ENCODE assay signal across 9 mouse cellular contexts in the genomic region with DNA sequence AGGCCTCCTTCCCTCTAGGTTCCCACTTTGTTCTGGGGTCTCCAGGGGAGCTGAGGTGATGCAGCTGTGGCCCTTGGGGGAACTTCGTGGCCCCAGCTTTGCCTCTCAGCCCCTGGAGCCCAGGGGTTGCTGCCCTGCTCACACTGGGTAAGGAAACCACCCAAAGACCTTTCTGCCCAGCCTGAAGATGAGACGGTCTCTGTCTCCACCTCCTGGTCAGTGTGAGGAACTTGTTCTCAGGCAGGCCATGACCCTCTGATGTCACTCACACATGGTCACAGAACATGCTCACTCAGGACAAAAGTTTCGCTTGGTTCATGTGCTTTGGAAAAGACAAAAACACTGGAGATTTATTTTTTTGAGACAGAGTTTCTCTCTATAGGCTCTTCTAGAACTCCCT. TPM values are rescaled to one million over a fixed set of nuclear protein-coding genes. Genes with fewer than 3 reads are reported as not detected.
DNase-seq lines count a peak whose midpoint lies in the region; ATAC-seq and TF ChIP-seq lines count a peak whose summit lies in the region.
"Had no signal": no experiment of that assay in that cellular context is flagged by ENCODE, and none has a peak within 500 bp of the region (broad histone marks: within the 10 kb centered on the region; RNA-seq: fewer than 3 reads in every experiment).

No protein-coding gene starts in this region.

- 13% methylated on average over 3 of the region's 3 CpGs for WGBS in heart, adult 2 months
- WGBS in kidney, embryonic 16.5 days, result 22% methylated on average over 3 of the region's 3 CpGs
- WGBS in stomach, embryonic 14.5 days, result 22% methylated on average over 3 of the region's 3 CpGs

- TF ChIP-seq EP300 in heart, adult 2 months (IDR thresholded peaks at IDR 0.05; ENCODE audit: insufficient read depth, low read depth, low read length), result peak; percentile 99

- no peaks in the 10 kb centered on the region for H3K79me2 ChIP-seq in heart, adult 2 months (replicated peaks; ENCODE audit: control insufficient read depth, insufficient read depth, low read length)

- DNase-seq in 416B (ENCODE audit: low read depth), result peak; percentile 88
- DNase-seq in CD8-positive naive resting alpha-beta T cell, adult 2 months (ENCODE audit: low read depth in 2 of 2, low spot score in 2 of 2), result peak; percentile 74 to 81
- DNase-seq in c-Kit-positive CD71-positive TER-119-positive erythroid progenitor cells, embryonic 14.5 days (ENCODE audit: low spot score), result peak; percentile 66
- DNase-seq in heart, adult 2 months, result peak; percentile 79 to 82
- DNase-seq in mesoderm, embryonic 11.5 days (ENCODE audit: low read depth, low spot score), result peak; percentile 80
- no peak for DNase-seq in right cerebral cortex, adult 18-20 months

- TF ChIP-seq CTCF in heart, adult 2 months (IDR thresholded peaks at IDR 0.05), result peak; percentile 97

- H3K4me1 ChIP-seq in heart, adult 2 months (ENCODE audit: control insufficient read depth, insufficient read depth, low read length), result peaks cover 18% of the 10 kb centered on the region
- no peaks in the 10 kb centered on the region for H3K4me1 ChIP-seq in kidney, embryonic 16.5 days (ENCODE audit: insufficient read depth, low read length)
- H3K4me1 ChIP-seq in stomach, embryonic 14.5 days (ENCODE audit: control insufficient read depth, insufficient read depth, low read length), result no peaks in the 10 kb centered on the region

- intact Hi-C loops in heart, adult 2 months (cut with DNase I), result loop anchor here (1.0 kb wide), 2 partner anchors 53 to 79 kb away; partner anchors contain the start of gene Myo18a

- no peak overlapping the region for H3K4me3 ChIP-seq in heart, adult 2 months
- no peak overlapping the region for H3K4me3 ChIP-seq in kidney, embryonic 16.5 days (ENCODE audit: low read length)
- no peak overlapping the region for H3K4me3 ChIP-seq in stomach, embryonic 14.5 days (ENCODE audit: low read depth, low read length)

- H3K27me3 ChIP-seq in heart, adult 2 months (ENCODE audit: control insufficient read depth, insufficient read depth, low read length), result no peaks in the 10 kb centered on the region
- H3K27me3 ChIP-seq in kidney, embryonic 16.5 days (ENCODE audit: insufficient read depth, low read length), result no peaks in the 10 kb centered on the region
- H3K27me3 ChIP-seq in stomach, embryonic 14.5 days (ENCODE audit: control insufficient read depth, insufficient read depth, low read length), result no peaks in the 10 kb centered on the region

- no peaks in the 10 kb centered on the region for H3K9me3 ChIP-seq in kidney, embryonic 16.5 days (ENCODE audit: low read length)
- H3K9me3 ChIP-seq in stomach, embryonic 14.5 days (ENCODE audit: control insufficient read depth, low read depth, low read length), result no peaks in the 10 kb centered on the region

- H3K4me2 ChIP-seq in kidney, embryonic 16.5 days (replicated peaks; ENCODE audit: low read depth, low read length), result no peak overlapping the region
- no peak overlapping the region for H3K4me2 ChIP-seq in stomach, embryonic 14.5 days (replicated peaks; ENCODE audit: low read depth, low read length)

- ATAC-seq in kidney, embryonic 16.5 days (ENCODE audit: low FRiP score, low TSS enrichment), result peak; percentile 53; the same call in 1 of the 2 replicates
- ATAC-seq in stomach, embryonic 14.5 days (ENCODE audit: insufficient number of reproducible peaks, insufficient read depth, low FRiP score, low read depth), result 0 out of 2 replicates have a peak, but pooled peaks have one; percentile 29

- H3K27ac ChIP-seq in heart, adult 2 months, result peak overlapping the region; percentile 28
- H3K27ac ChIP-seq in kidney, embryonic 16.5 days (ENCODE audit: low read length), result no peak overlapping the region
- no peak overlapping the region for H3K27ac ChIP-seq in stomach, embryonic 14.5 days (ENCODE audit: low read length)

- H3K9ac ChIP-seq in heart, adult 2 months (ENCODE audit: low read depth, low read length), result no peak overlapping the region
- H3K9ac ChIP-seq in kidney, embryonic 16.5 days (replicated peaks; ENCODE audit: low read length), result no peak overlapping the region
- no peak overlapping the region for H3K9ac ChIP-seq in stomach, embryonic 14.5 days (replicated peaks; ENCODE audit: low read depth, low read length)

- 0 out of 2 replicates have a peak, but pooled peaks have one; percentile 23 for TF ChIP-seq POLR2A in heart, adult 2 months (IDR thresholded peaks at IDR 0.05; ENCODE audit: insufficient read depth, low read depth, low read length)

- no peaks in the 10 kb centered on the region; the same call in 1 of the 2 replicates for H3K36me3 ChIP-seq in heart, adult 2 months (ENCODE audit: control insufficient read depth, insufficient read depth, low read length)
- H3K36me3 ChIP-seq in kidney, embryonic 16.5 days (ENCODE audit: insufficient read depth, low read length), result peaks cover 23% of the 10 kb centered on the region
- H3K36me3 ChIP-seq in stomach, embryonic 14.5 days (ENCODE audit: control insufficient read depth, insufficient read depth, low read length), result peaks cover 6% of the 10 kb centered on the region

RNA-seq across cellular contexts. Expression of gene Gm10277, which starts 28.5 kb away (rescaled TPM):
- not detected for total RNA-seq in heart, adult 2 months (2021)
- not detected in 2 replicates for polyA plus RNA-seq in heart, adult 2 months (2012; rRNA removed)
- 1.5 and 1.6 TPM in 2 replicates for polyA plus RNA-seq in kidney, embryonic 16.5 days (2015; fragmentation: Nextera tagmentation; extraction: Ambion mirVana)
- polyA plus RNA-seq in stomach, embryonic 14.5 days (2014; fragmentation: Nextera tagmentation; extraction: Ambion mirVana), result 1.2 and 1.5 TPM in 2 replicates
- total RNA-seq: layer of hippocampus, postnatal 25 days had no signal

RNA-seq across cellular contexts. Expression of gene Myo18a, which starts 53.0 kb away (rescaled TPM):
- total RNA-seq in heart, adult 2 months (2021), result 100 to 1,000 TPM; 240 to 274 TPM
- polyA plus RNA-seq in heart, adult 2 months (2012; rRNA removed), result 98.6 and 107 TPM in 2 replicates
- 32.4 and 38.1 TPM in 2 replicates for polyA plus RNA-seq in kidney, embryonic 16.5 days (2015; fragmentation: Nextera tagmentation; extraction: Ambion mirVana)
- 18.4 and 22.3 TPM in 2 replicates for polyA plus RNA-seq in stomach, embryonic 14.5 days (2014; fragmentation: Nextera tagmentation; extraction: Ambion mirVana)
